Mouse (Mus musculus) cortical plate, adult 2 months (tissue): ENCODE data around the gene Nsun7. TPM values are rescaled to one million over a fixed set of nuclear protein-coding genes. Genes with fewer than 3 reads are reported as not detected.
A peak's percentile ranks its signal among the peaks of the same experiment; 100 is the strongest.

Experiments used
- H3K27ac ChIP-seq: fragments of 200-500 bp; 2 replicates; pipeline ENCODE4 v1.5.1; 2012; ENCODE audit warnings: low read length, control low read depth, inconsistent platforms; ENCODE audit not compliant: insufficient read depth
- H3K4me1 ChIP-seq: fragments of 200-500 bp; 2 replicates; pipeline ENCODE4 v1.6.1; 2011; ENCODE audit warnings: low read length; ENCODE audit not compliant: control insufficient read depth, insufficient read depth
- H3K4me3 ChIP-seq: fragments of 200-500 bp; 2 replicates; pipeline ENCODE4 v1.5.1; 2011; ENCODE audit warnings: mild to moderate bottlenecking, low read length, control low read depth; ENCODE audit not compliant: insufficient read depth
- CTCF ChIP-seq: fragments of 200-500 bp; IDR thresholded peaks from 2 replicates; pipeline ENCODE4 v1.5.1; 2011; ENCODE audit warnings: mild to moderate bottlenecking, control low read depth, low read length; ENCODE audit not compliant: insufficient read depth; ENCODE audit errors: extremely low read depth
- POLR2A ChIP-seq: fragments of 200-500 bp; IDR thresholded peaks from 2 replicates; pipeline ENCODE4 v1.6.1; 2011; ENCODE audit warnings: mild to moderate bottlenecking, low read length, control low read depth; ENCODE audit not compliant: insufficient read depth; ENCODE audit errors: extremely low read depth
- polyA plus RNA-seq: library from polyadenylated mRNA; depleted of rRNA; stranded (reverse); fragments of >200 nt; gene quantifications from 2 replicates; pipeline ENCODE4 v1.2.3, GENCODE M21; 2012; rRNA removed

Gene Nsun7
- 5.8 and 7.7 TPM in 2 replicates for polyA plus RNA-seq

DNA sequence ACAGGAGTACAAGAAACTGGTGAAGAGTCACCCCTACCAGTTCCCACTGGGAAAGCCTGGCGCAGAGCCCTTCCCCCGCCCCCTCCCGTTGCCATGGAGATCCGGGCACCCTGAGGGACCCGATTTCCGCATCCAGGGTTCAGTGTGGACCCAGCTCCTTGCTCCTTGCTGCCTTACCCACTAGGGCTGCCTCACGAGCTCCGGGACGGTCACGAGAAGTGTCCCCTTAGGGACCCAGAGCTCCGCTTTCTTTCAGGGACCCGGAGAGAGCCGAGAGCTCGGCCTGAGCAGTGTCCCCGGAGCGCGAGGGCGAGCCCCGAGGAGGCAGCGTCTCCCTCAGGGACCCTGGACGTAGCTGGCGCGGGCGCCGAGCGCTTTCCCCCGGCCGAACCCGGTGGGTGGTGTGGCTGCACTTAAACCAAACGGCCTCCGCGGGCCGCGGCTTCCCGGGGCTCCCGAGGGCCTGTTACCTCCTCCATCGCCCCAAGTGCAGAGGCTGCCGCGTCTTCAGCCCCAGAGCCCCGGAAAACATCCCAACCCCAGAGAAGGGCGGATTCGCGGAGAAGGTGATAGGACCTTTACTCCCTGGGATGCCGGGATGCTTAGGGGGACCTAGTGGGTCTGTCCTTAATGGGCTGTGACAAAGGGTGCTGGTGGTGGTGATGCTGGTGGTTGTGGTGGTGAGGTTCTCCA lies at the start of gene Nsun7:
TSS of gene Nsun7 (plus strand) at position 142 of the 693 bp plus-strand sequence.
- TF ChIP-seq POLR2A (peak; percentile 45; the same call in 1 of the 2 replicates), CTCF (no peak)
- no peaks in the 10 kb centered on the region for H3K4me1 ChIP-seq
- H3K4me3 ChIP-seq = peak within 1 kb of the TSS; percentile 61
- 0 out of 2 replicates have a peak within 1 kb of the TSS, but pooled peaks have one; percentile 3 for H3K27ac ChIP-seq

DNA sequence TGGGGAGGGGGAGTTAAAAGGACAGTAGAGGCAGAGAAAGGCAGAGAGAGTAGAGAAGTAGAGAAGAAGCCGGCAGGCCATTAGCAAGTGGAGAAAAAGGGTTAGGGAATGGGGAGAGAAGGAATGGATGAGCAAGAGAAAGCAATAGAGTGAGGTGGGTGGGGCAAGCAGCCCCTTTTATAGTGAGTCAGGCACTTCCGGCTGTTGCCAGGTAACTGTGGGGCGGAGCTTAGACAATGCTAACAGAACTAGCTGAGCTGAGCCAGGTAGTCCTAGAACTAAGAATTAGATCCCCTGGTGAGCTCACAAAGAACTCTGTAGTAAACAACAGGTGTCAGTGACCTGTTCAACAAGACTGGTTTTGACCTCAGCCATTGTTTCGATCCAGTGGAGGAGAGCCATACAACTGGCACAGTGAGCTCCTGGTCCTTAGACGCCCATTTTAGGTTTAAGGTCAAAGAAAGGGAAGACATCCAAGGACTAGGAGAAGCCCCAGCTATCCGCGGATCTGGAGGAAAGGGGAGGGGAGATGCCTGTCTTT lies 45.2 kb upstream of the Nsun7 start:
- Histone ChIP-seq H3K4me3 (no peak overlapping the region), H3K27ac (no peak overlapping the region), H3K4me1 (no peaks in the 10 kb centered on the region)
- TF ChIP-seq POLR2A (no peak), CTCF (no peak)

- TF ChIP-seq CTCF = no peak
- TF ChIP-seq POLR2A = no peak
- Histone ChIP-seq H3K4me1 (no peaks in the 10 kb centered on the region), H3K27ac (no peak overlapping the region), H3K4me3 (no peak overlapping the region)
These were observed 44.0 kb upstream of the Nsun7 start for GRCm38 (mm10) chr5:66215569-66216277.

- no peak for TF ChIP-seq POLR2A
- no peak for TF ChIP-seq CTCF
- H3K4me1 ChIP-seq = no peaks in the 10 kb centered on the region
- H3K4me3 ChIP-seq = no peak overlapping the region
- no peak overlapping the region for H3K27ac ChIP-seq
These were observed 40.0 kb upstream of the Nsun7 start for GRCm38 (mm10) chr5:66219692-66220091.

GRCm38 (mm10) chr5:66220620-66221019 lies 39.1 kb upstream of the Nsun7 start:
- Histone ChIP-seq H3K27ac (no peak overlapping the region), H3K4me1 (no peaks in the 10 kb centered on the region), H3K4me3 (no peak overlapping the region)
- TF ChIP-seq POLR2A = no peak
- TF ChIP-seq CTCF = no peak

- Histone ChIP-seq H3K4me3 (no peak overlapping the region), H3K4me1 (no peaks in the 10 kb centered on the region), H3K27ac (no peak overlapping the region)
- TF ChIP-seq POLR2A (no peak), CTCF (no peak)
These were observed 36.8 kb upstream of the Nsun7 start for GRCm38 (mm10) chr5:66222916-66223315.

GRCm38 (mm10) chr5:66226526-66226925 lies 33.2 kb upstream of the Nsun7 start:
- TF ChIP-seq POLR2A = no peak
- TF ChIP-seq CTCF = no peak
- H3K4me3 ChIP-seq = no peak overlapping the region
- no peak overlapping the region for H3K27ac ChIP-seq
- H3K4me1 ChIP-seq = no peaks in the 10 kb centered on the region

DNA sequence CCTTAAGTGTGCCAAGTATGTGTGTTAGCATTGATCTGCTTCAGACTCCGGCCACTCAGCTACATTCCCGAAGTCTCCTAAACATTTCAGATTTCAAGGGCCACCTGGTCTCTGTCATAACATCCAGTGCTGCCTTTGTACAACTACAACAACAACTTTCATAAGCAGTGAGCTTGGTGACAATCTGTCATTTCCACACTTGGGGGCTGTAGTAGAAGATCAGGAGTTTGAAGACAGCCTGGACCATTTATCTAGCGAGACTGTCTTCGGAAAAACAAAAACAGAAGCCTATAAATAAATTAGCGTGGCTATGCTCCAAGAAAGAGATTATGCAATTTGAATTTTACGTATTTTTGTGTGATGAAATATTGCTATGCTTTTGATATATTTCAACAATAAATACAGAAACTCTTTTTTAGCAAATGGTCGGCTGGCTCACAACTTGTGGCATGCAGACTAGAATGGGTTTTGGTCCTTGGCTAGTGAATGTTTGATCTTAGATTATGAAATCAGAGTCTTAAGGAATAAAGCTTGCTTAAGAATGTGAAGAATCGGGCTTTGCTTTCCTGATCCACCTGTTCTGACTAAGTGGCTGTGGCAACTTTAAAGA lies 27.9 kb upstream of the Nsun7 start:
- TF ChIP-seq POLR2A (no peak), CTCF (no peak)
- no peaks in the 10 kb centered on the region for H3K4me1 ChIP-seq

GRCm38 (mm10) chr5:66232456-66232855 lies 27.2 kb upstream of the Nsun7 start:
- TF ChIP-seq CTCF = no peak
- TF ChIP-seq POLR2A = no peak
- Histone ChIP-seq H3K27ac (no peak overlapping the region), H3K4me3 (no peak overlapping the region), H3K4me1 (no peaks in the 10 kb centered on the region)

More for the DNA sequence above, 27.9 kb upstream of the Nsun7 start:
- Histone ChIP-seq H3K27ac (no peak overlapping the region), H3K4me3 (no peak overlapping the region)
